Mouse (Mus musculus) forebrain, postnatal 0 days (tissue): ENCODE data around the gene Olfr1380. TPM values are rescaled to one million over a fixed set of nuclear protein-coding genes. Genes with fewer than 3 reads are reported as not detected.
"Not testable (repeated sequence)": the region's sequence is repeated elsewhere in the genome, so short reads cannot be mapped to it uniquely, and the experiment has no call there.

Source experiments
- ATAC-seq: fragments of 200-750 bp; cut with Nextera tagmentation; 2 replicates; pipeline ENCODE4 v1.8.0; 2017; ENCODE audit warnings: mild to moderate bottlenecking, moderate library complexity
- DNase-seq: peaks from one replicate; pipeline ENCODE4 v3.0.0-alpha.2; 2015
- H3K27ac ChIP-seq: fragments of 300-500 bp; sonication (generic); 2 replicates; pipeline ENCODE4 v1.5.1; 2014; ENCODE audit warnings: low read depth, mild to moderate bottlenecking, antibody characterized with exemption, low read length, moderate library complexity, mixed read lengths
- H3K27me3 ChIP-seq: fragments of 300-500 bp; sonication (generic); 2 replicates; pipeline ENCODE4 v1.6.1; 2014; ENCODE audit warnings: mild to moderate bottlenecking, low read length, mixed read lengths; ENCODE audit not compliant: insufficient read depth
- H3K36me3 ChIP-seq: fragments of 300-500 bp; sonication (generic); 2 replicates; pipeline ENCODE4 v1.6.1; 2014; ENCODE audit warnings: mild to moderate bottlenecking, moderate library complexity; ENCODE audit not compliant: insufficient read depth
- H3K4me1 ChIP-seq: fragments of 300-500 bp; sonication (generic); 2 replicates; pipeline ENCODE4 v1.6.1; 2014; ENCODE audit warnings: antibody characterized with exemption; ENCODE audit not compliant: insufficient read depth
- H3K4me2 ChIP-seq: fragments of 300-500 bp; sonication (generic); 2 replicates; pipeline ENCODE4 v1.6.1; 2014; ENCODE audit warnings: low read depth, mild to moderate bottlenecking, moderate library complexity
- H3K4me3 ChIP-seq: fragments of 300-500 bp; sonication (generic); 2 replicates; pipeline ENCODE4 v1.5.1; 2014; ENCODE audit warnings: low read depth, low read length, mixed read lengths
- H3K9ac ChIP-seq: fragments of 300-500 bp; sonication (generic); 2 replicates; pipeline ENCODE4 v1.6.1; 2014; ENCODE audit warnings: mild to moderate bottlenecking
- H3K9me3 ChIP-seq: fragments of 300-500 bp; sonication (generic); 2 replicates; pipeline ENCODE4 v1.6.1; 2016; ENCODE audit warnings: low read length
- CTCF ChIP-seq: sonication (generic); IDR thresholded peaks from 2 replicates; pipeline ENCODE4 v1.5.1; 2016; ENCODE audit warnings: antibody characterized with exemption, control low read depth, low read depth
- WGBS: fragments of 180-500 bp; shearing (Covaris S2); extraction: QIAGEN DNeasy Blood & Tissue Kit; methylation state at CpG from one replicate; pipeline ENCODE4 v1.1.7; 2014; 5-methylcytosine and 5-hydroxymethylcytosine counted together
- polyA plus RNA-seq: library from polyadenylated mRNA; unstranded; fragments of >200 nt; fragmentation: Nextera tagmentation; extraction: Ambion mirVana; gene quantifications from 2 replicates; pipeline ENCODE4 v1.2.1, GENCODE M21; 2015
- total RNA-seq: library from RNA; depleted of rRNA; stranded (reverse); fragments of >200 nt; gene quantifications from 2 replicates; pipeline ENCODE4 v1.2.3, GENCODE M21; 2014

The Olfr1380 gene
- total and polyA plus RNA-seq, 2 experiments from 2014 or later = not detected

GRCm38 (mm10) chr11:49575054-49575453, 18.4 kb downstream of the Olfr1380 start:
- not testable (repeated sequence) for H3K27me3 ChIP-seq, H3K4me2 ChIP-seq, ATAC-seq, H3K9me3 ChIP-seq, H3K36me3 ChIP-seq, H3K4me3 ChIP-seq, H3K27ac ChIP-seq, H3K4me1 ChIP-seq, H3K9ac ChIP-seq
- peak; percentile 0 for DNase-seq
- 34% methylated on average over 2 of the region's 2 CpGs for WGBS
- TF ChIP-seq CTCF = peak; percentile 37

GRCm38 (mm10) chr11:49580452-49580851, 23.8 kb downstream of the Olfr1380 start:
- H3K9ac ChIP-seq, ATAC-seq, H3K4me3 ChIP-seq, H3K27me3 ChIP-seq, H3K27ac ChIP-seq, H3K4me1 ChIP-seq, H3K9me3 ChIP-seq, H3K36me3 ChIP-seq, H3K4me2 ChIP-seq, DNase-seq: not testable (repeated sequence)
- WGBS = 87% methylated on average over 8 of the region's 8 CpGs

GRCm38 (mm10) chr11:49590213-49590612, 33.5 kb downstream of the Olfr1380 start:
- Histone ChIP-seq H3K27me3 (no peaks in the 10 kb centered on the region), H3K9me3 (no peaks in the 10 kb centered on the region), H3K4me3 (no peak overlapping the region), H3K9ac (no peak overlapping the region), H3K27ac (no peak overlapping the region), H3K4me1 (no peaks in the 10 kb centered on the region), H3K36me3 (no peaks in the 10 kb centered on the region), H3K4me2 (no peak overlapping the region)
- no peak for DNase-seq
- no peak for ATAC-seq
- no peak for TF ChIP-seq CTCF
- 93% methylated on average over 19 of the region's 19 CpGs for WGBS

GRCm38 (mm10) chr11:49597149-49597548, 40.5 kb downstream of the Olfr1380 start:
- not testable (repeated sequence) for H3K9ac ChIP-seq, H3K27ac ChIP-seq, H3K4me3 ChIP-seq, H3K9me3 ChIP-seq, DNase-seq, H3K4me1 ChIP-seq, H3K36me3 ChIP-seq, H3K27me3 ChIP-seq, ATAC-seq, H3K4me2 ChIP-seq
- TF ChIP-seq CTCF = peak; percentile 11; the same call in 1 of the 2 replicates
- WGBS = 49% methylated on average over 2 of the region's 2 CpGs

GRCm38 (mm10) chr11:49608306-49608705, 51.6 kb downstream of the Olfr1380 start:
- not testable (repeated sequence) for ATAC-seq, H3K4me3 ChIP-seq, H3K4me2 ChIP-seq, H3K36me3 ChIP-seq, H3K4me1 ChIP-seq, H3K9me3 ChIP-seq, H3K9ac ChIP-seq, H3K27me3 ChIP-seq, H3K27ac ChIP-seq, DNase-seq
- 84% methylated on average over 5 of the region's 5 CpGs for WGBS

GRCm38 (mm10) chr11:49608938-49609867, 52.5 kb downstream of the Olfr1380 start, which contains the start of gene Flt4:
Flt4 (plus strand) TSS chr11:49609263.
- WGBS = 5% methylated on average over 44 of the region's 61 CpGs
- H3K36me3 ChIP-seq, H3K9me3 ChIP-seq, H3K27ac ChIP-seq, H3K4me1 ChIP-seq, H3K27me3 ChIP-seq, H3K9ac ChIP-seq: not testable (repeated sequence)
- Histone ChIP-seq H3K4me2 (peak within 1 kb of the TSS; percentile 60), H3K4me3 (peak within 1 kb of the TSS; percentile 30)
- DNase-seq = peak; percentile 35
- ATAC-seq = peak; percentile 58

GRCm38 (mm10) chr11:49609868-49610824, 53.5 kb downstream of the Olfr1380 start:
- Histone ChIP-seq H3K4me3 (peak overlapping the region; percentile 30), H3K4me2 (peak overlapping the region; percentile 60)
- ATAC-seq (0 out of 2 replicates have a peak, but pooled peaks have one; percentile 27), DNase-seq (peak; percentile 6)
- H3K9ac ChIP-seq, H3K27ac ChIP-seq, H3K4me1 ChIP-seq, H3K9me3 ChIP-seq, H3K27me3 ChIP-seq, H3K36me3 ChIP-seq: not testable (repeated sequence)
- 2% methylated on average over 49 of the region's 52 CpGs for WGBS

- not testable (repeated sequence) for H3K36me3 ChIP-seq, H3K27ac ChIP-seq, H3K4me2 ChIP-seq, ATAC-seq, H3K4me1 ChIP-seq, H3K27me3 ChIP-seq, H3K9ac ChIP-seq, DNase-seq, H3K4me3 ChIP-seq, H3K9me3 ChIP-seq
- WGBS = 13% methylated on average over 3 of the region's 3 CpGs
Observed at GRCm38 (mm10) chr11:49611349-49611748, 54.7 kb downstream of the Olfr1380 start.
